Mouse (Mus musculus): Measurements from ENCODE around the gene Zfp853.

Gene Zfp853

DNA sequence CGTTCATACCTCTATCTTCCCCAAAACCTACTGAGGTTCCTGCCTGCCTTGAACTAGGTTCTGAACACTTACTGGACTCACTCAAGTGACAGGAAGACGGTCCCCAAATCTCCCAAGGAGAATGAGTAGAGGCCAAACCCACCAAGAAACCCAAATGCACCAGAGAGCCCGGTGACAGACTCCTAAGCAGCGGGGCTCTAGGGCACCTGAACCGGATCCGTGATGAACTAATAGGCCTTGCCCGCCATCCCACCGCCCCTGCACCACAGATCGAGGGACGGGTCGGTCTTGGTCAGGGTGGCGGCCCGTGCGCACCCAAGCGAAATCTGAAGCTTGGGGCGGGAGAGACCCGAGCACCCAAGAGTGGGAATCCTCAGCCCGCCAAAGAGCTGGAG, 40.6 kb downstream of the Zfp853 start:
- no peak for DNase-seq (ENCODE audit: low spot score)

DNA sequence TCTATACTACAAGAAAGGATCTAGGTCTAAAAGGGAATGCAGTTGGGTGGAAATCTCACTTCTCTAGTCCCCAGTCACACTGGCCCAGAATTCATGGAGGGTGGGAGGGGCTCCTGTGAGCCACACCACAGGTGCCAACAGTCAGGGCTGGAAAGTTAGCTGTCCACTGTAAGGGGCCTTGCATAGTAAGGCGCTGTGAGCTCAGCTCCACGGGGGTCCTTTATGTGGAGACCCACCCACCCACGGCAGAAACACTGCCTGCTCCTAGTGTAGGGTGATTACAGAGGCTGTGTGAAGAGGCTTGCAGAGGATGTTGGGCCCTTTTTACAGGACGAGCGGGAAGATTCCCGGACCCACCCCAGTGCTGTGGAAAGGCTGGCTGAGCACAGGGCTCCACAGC, 41.4 kb downstream of the Zfp853 start:
- DNase-seq (ENCODE audit: low spot score) = no peak

DNA sequence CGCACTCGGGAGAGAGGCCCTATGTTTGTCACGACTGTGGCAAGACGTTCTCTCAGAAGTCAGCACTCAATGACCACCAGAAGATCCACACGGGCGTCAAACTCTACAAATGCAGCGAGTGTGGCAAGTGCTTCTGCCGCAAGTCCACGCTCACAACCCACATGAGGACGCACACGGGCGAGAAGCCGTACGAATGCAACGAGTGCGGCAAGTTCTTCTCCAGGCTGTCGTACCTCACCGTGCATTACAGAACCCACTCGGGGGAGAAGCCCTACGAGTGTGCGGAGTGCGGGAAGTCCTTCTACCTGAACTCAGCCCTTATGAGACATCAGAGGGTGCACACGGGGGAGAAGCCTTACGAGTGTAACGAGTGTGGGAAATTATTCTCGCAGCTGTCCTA, 48.5 kb downstream of the Zfp853 start:
- no peak for DNase-seq (ENCODE audit: low spot score)
